Mouse (Mus musculus) v-Abl transformed pro-B cells (cell line): ENCODE measurements around the gene Acot8.

Source experiments
- in situ Hi-C, 2 experiments: fragments of 400-800 bp; cut with MboI; formaldehyde crosslinking; loops; one replicate each; pipeline ENCODE4 v1.15.1; 2025; ENCODE audit not compliant: unreplicated experiment in 2 of 2

Gene Acot8

DNA sequence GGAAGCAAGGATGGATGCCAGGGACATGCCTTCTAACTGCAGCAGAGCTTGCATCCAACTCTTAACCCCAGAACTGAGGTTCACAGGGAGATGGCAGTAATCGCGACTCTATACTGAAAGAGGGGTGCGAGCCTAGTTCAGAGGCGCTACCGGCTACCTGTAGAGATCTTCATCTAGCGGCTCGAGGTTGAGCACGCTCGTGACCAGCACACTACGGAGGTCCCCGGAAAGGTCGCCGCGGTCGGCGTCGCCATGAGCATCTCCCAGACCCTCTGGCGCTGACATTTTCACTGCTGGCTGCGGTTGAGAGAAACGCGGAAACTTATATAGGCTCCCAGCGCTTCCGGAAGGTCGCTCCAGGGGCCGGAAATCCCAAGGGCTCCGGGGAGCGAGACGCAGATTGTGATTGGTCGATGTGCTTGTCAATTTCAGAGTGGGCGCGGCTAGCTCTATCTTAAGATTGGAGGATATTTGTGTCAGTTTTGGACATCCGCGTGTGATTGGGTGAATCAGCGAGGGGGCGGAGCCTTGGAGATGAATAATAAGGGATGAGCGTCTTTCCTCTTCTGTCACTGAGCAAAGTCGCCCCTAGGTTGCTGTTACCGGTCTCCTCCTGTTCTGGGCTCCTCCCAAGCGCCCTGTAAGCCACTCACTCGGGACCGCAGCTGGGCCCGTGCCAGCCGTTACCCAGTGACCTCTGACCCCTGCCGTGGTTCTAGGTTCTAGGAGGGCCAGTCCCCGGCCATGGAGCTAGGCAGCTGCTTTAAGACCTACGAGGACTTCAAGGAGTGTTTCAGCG, at the start of gene Acot8, which contains the start of gene Zswim3:
Gene Acot8, minus strand, starts transcription at position 350 of the 799 bp plus-strand sequence.
Gene Zswim3, plus strand, starts transcription at position 566 of the 799 bp plus-strand sequence.
- in situ Hi-C loops: no loop called here

DNA sequence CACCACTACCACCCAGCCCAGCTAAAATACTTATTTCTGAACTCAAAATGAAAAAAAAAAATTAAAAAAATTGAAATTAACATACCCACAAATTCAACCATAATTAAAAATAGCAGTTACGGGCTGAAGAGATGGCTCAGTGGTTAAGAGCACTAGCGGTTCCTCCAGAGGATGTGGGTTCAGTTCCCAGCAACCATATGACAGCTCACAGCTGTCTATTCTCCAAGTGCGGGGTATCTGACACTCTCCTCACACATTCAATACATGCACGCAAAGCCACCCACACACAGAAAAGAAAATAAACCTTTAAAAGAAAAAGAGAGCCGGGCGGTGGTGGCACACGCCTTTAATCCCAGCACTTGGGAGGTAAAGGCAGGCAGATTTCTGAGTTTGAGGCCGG, 45.4 kb upstream of the Acot8 start:
- in situ Hi-C loops: no loop called here

DNA sequence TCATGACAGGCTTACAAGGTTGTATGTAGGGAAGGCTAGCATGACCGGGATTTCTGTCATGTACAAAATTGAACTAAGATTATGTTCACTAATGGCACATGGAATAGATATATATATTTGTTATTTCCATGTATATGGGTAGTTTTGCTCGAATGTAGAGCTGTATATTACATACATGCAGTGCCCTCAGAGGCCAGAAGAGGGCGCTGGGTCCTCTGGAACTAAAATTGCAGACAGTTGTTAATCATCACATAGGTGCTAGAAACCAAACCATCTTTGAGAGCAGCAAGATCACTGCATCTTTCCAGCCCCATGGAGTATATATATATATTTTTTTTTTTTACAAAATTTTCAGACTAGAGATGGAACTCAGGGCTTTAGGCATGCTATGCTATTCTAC, 41.1 kb upstream of the Acot8 start:
- in situ Hi-C loops: no loop called here

DNA sequence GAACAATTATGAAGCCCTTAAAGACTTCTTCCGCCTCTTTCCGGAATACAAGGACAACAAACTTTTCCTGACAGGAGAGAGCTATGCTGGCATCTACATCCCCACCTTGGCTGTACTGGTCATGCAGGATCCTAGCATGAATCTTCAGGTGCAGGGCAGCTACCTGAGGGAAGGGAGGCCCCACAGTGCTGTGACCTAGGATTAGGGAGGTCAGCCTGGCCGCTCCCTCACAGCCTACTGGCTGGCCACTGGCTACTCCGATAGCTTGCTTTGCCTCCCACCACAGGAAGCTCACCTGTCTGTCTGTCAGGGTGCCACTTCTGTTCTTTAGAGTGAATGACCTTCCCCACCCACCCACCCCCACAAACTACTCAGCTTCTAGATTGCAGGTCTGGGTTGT, 30.5 kb upstream of the Acot8 start:
- in situ Hi-C loops: no loop called here

DNA sequence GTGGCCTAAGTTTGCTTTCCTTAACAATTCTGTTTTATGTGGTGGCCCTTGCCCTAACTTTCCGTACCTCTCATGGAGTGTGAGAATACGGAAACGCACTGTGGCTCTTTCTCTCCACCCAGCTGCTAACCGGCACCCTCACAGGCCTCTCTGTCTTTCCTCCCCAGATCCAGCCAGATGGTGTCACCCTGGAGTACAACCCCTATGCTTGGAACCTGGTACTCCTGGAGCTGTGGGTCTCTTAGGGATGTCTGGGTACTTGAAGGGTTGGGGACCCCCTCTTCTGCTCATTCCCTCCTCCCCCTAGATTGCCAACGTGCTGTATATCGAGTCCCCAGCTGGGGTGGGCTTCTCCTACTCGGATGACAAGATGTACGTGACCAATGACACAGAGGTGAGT, 29.8 kb upstream of the Acot8 start:
- in situ Hi-C loops: loop anchor here (5.0 kb wide), 4 partner anchors 38 to 78 kb away; partner anchors contain the start of genes Pcif1 (in 1 of the 2) and Zfp335 (in 1 of the 2)

DNA sequence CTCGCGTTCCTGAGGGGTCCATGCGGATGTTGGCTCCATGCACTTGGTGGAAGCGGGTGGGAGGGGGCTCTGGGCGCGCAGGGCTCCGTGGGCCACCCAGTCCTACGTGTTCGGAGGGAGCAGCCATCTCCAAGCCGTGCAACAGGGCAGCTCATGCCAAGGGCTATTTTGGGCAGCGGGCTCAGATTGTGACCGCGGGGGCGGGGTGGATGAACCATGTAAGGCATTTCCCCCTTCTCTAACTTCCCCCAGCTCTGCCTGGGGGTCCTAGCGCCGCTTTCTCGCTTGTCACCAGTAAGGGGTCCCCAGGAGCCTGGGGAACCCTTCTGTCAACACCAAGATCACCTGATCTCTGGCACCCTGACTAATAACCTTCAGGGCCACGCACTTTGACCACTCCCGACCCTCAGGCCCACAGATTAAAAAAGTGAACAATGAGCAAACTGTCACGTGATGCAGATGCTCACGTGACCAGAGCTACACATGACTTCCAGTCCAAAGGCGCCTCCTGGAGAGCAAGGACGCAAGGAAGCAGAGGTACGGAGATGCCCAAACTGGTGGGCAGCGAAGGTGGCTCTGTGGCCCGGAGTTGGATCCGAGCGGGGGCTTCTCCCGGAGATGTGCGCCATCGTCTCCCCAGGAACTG, 28.8 kb upstream of the Acot8 start, which contains the start of gene Neurl2:
Gene Neurl2, minus strand, starts transcription at position 143 of the 646 bp plus-strand sequence.
- in situ Hi-C loops: loop anchor here (5.0 kb wide), 4 partner anchors 39 to 79 kb away; partner anchors contain the start of genes Pcif1 (in 1 of the 2) and Zfp335 (in 1 of the 2)

DNA sequence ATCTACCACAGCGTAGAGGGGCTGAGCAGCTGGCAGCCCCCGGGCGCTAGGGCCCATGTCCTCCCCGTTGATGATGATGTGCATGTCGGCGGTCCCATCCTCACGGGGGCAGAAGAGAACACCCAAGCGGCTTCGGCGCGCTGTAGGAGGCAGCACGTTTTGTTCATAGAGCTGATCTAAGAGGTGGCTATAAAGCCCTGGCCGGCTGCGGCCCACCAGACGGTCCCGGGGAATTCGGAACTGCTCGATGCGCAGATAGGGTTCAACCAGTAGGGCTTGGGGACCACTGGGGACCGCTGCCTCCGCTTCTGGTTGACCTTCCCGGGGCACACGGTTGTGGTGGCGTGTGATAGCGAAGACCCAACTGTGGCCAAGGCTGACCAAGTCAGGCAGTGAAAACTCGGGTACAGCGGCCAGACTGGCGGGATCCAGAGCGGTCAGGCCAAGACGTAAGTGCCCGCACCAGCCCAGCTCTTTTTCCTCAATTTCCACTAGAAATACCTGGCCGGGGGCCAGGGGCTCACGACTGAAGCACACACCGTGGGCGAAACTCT, 28.1 kb upstream of the Acot8 start, which contains the start of gene Ctsa:
Gene Ctsa, plus strand, starts transcription at position 126 of the 554 bp plus-strand sequence.
- in situ Hi-C loops: loop anchor here (5.0 kb wide), 4 partner anchors 39 to 79 kb away; partner anchors contain the start of genes Pcif1 (in 1 of the 2) and Zfp335 (in 1 of the 2)

DNA sequence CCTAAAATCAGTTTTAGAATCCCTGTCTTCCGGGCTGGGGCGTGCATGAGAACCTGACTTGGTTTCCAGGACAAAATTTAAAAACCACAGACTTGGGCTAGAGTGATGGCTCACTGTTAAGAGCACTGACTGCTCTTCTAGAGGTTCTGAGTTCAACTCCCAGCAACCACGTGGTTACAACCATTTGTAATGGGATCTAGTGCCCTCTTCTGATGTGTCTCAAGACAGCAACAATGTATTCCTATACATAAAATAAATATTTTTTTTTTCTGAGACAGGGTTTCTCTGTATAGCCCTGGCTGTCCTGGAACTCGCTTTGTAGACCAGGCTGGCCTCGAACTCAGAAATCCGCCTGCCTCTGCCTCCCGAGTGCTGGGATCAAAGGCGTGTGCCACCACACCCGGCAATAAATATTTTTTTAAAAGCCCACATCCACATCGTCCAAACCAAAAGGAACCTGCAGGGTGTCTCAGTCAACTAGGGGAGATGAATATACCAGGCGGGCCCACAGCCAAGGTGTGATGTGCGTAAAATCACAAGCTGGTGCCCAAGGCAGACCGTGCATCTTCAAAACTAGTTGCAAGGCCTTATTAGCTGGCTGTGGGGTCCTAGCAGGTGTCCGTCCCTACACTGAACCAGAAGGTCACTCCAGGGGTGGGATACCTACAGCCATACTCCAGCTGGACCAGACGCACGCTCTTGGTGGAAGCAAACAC, 27.5 kb upstream of the Acot8 start:
- in situ Hi-C loops: loop anchor here (5.0 kb wide), 4 partner anchors 40 to 80 kb away; partner anchors contain the start of genes Pcif1 (in 1 of the 2) and Zfp335 (in 1 of the 2)

DNA sequence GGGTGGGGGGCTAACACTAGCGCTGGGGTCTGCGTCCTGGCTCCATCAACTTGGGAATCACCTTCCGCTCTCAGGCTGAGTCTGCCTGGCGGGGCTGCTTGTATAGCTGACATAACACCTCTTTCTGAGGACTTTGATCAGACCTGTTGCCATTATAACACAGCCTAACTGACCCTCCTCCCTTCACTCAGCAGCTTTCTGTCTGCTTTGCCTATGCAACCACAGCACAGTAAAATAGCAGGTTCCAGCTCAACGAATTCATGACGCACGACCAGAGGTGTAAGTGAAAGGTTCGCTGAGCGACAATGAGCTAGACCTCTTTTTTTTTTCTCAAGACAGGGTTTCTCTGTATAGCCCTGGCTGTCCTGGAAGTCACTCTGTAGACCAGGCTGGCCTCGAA, 26.3 kb upstream of the Acot8 start:
- in situ Hi-C loops: loop anchor here (5.0 kb wide), 4 partner anchors 41 to 81 kb away; partner anchors contain the start of genes Pcif1 (in 1 of the 2) and Zfp335 (in 1 of the 2)

DNA sequence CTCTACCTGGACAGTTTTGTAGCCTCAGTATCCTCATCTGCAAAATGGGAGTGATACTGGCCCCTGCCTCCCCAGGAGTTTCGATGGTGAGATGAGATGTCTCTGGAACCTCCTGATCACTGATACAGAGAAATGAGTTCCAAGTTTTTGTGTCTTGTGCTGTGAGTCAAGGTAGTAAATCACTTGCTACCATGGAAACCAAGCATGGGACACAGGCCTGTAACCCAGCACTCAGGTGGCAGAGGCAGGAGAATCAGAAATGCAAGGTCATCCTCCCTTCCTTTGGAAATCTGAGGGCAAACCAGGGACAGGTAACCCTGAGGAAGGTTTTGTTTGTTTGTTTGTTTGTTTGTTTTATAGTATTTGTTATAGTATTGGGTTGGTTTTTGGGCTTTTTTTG, 24.4 kb upstream of the Acot8 start:
- in situ Hi-C loops: no loop called here

DNA sequence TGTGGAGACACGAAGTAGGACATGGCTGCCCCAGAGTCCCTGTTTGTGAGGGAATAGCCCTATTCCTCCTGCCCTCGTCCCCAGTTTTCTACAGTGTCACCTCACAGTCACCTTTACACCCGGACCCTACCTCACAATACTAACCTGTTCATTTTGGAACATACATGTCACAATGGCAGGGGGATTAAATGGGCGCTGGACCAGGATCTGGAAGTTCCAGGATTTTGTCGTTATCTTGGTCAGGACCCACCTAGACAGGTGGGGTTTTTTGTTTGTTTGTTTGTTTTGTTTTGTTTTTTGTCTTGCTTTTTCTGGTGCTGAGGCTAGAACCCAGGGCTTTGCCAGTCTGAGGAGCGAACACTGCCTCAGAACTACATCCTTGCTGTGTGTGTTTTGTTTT, 23.8 kb upstream of the Acot8 start, which contains the start of gene Spata25:
Gene Spata25, minus strand, starts transcription at position 101 of the 400 bp plus-strand sequence.
- in situ Hi-C loops: no loop called here

DNA sequence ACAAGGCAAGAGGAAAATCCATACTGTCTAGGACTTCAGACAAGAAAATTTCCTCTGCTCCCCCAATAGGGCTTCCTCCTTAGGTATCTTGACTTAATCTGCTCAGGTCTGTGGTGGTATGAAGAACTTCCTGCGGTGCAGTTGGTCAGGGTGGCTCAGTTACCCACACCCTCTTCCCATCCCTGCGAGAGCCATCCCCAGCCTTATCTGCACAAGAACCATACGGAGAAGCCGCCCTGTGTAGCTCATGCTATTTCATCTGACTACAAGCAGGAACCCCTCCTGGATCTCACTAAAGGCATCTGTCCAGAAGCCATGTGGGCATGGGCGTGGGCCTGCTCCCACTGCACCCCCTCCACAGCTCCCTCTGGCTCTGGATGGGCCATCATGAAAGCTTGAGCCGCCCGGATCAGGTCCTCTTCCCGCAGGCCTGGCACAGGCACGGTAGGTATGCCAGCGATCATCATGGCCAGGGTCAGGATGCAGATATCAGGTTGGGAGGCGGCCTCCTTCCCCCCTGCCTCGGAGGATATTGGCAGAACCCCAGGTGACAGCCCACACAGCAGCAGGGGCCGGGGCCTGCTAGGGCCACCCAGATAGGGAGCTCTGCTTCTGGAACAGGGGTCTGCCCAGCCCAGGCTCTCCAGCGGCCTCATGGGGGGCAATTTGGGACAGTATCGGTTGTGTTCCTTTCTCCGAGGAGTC, 22.6 kb upstream of the Acot8 start:
- in situ Hi-C loops: no loop called here

DNA sequence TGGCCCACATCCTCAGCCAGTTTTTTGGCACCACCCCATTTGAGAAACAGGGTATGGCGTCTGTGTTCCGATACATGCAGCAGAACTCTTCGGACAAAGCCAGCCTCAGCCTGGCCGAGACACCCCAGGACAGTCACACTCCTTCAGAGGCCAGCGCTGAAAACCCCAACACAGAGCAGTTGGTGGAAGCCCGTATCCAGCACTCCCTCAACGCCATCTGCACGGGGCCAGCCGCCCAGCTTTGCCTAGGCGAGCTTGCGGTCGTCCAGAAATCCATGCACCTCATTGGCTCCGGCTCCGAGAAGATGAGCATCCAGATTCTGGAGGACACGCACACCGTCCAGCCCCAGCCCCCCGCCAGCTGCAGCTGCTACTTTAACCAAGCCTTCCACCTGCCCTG, 20.8 kb upstream of the Acot8 start:
- in situ Hi-C loops: no loop called here

DNA sequence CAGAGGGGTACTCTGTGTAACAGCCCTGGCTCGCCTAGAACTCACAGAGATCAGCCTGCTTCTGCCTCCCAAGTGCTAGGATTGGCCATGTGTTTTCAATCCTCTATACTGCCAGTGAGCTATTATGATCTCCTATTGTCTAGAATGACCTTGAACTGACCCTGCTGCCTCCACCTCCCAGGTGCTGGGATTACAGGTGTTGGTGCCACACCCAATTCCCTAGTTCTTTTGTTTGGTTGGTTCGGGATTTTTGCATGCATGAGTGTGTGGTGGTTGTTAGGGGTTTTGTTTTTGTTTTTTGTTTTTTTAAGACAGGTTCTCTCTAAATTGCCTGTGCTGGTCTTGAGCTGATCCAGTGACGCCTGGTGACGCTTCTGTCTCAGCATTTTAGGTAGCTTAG, 19.3 kb upstream of the Acot8 start:
- in situ Hi-C loops: no loop called here

DNA sequence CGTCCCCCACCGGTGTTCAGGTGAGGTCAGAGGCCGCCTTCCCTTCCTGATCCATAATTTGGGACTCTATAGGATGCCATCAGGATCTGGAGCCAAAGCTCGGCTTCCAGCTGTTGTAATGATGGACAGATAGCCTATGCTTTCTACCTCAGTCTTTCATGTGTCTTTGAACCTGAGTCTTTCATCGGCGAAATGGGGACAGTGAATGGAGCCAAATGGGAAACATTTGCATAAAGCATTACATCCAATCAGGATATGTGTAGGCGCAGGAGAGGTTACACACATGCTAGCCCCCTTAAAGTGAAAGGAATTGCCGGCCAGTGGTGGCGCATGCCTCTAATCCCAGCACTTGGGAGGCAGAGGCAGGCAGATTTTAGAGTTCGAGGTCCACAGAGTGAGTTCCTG, 18.5 kb upstream of the Acot8 start:
- in situ Hi-C loops: no loop called here

DNA sequence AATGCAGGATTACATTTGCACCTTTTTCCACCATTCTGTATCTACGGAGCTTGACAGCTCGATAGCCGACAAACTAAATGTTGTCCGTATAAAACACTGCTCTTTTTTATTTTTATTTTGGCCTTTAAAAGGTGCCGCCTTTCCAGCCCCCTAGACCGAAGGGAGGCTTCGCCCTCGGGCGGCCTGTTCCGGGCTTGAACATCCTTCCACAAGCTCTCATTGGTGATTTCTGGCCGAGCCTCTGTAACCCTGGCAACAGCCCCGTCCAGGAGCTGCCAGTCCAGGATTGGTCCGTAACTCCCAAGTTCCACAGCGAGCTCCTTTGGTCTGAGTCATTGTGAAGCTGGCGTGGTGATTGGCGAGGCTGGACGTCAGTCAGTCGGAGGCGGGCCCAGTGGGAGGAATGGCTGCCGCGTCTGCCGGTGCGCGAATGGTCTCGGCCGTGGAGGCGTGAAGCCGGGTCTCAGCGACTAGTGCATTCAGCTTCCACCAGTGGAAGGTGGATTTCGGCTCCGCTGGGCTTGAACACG, 18.0 kb upstream of the Acot8 start, which contains the start of gene Zswim1:
Gene Zswim1, plus strand, starts transcription at position 51 of the 530 bp plus-strand sequence.
- in situ Hi-C loops: no loop called here

DNA sequence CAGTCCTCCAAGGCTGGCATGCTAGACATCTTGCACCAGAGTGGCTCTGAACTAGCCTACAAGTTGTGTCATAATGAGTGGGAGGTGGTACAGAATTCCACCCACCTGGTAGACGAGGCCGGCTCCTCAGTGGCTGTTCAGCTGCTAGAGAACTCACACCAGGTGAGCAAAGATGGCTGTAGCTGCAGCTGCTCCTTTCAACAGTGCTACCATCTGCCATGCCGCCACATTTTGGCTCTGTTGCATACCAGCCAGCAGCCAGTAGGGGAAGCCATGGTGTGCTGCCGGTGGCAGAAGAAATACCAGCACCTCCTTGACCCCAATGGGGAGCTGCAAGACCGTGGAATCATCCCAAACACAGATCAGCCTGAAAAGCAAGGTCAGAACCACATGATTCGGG, 16.4 kb upstream of the Acot8 start:
- in situ Hi-C loops: no loop called here

DNA sequence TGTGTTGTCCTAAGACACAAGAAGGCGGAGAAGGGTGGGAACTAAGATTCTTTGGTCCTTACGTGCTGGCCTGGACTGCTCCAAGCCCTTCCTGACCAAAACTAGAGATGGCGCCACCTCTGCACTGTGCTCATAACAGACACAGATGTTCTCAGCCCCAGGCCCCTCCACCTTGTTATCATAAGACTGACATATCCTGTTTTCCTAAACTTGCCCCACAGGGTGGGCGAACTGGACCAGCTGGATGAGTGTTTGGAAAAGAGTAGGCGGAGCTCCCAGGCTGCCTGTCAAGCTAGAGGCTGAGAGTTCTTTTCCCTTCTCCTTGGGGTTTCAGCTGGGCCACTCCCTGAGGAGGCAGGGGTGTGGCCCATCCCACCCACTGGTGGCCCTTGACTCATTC, 13.0 kb upstream of the Acot8 start:
- in situ Hi-C loops: no loop called here

DNA sequence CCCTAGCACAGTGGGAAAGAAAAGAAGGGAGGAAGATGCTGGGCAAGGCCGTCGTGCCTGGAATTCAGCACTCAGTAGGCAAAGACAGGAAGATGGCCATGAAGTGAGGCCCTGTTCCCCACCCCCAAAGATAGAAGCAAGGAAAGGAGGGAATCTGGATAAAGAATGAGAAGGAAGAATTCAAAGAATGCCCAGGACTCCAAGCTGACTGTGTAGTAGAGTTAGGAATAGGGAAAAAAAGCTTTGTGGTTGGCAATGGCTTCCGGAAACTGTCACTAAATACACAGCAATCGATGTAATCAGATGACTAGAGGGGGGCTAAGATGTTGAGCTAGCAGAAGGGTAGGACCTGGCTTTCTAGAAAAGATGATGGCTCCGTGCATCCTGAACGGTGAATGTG, 12.5 kb upstream of the Acot8 start:
- in situ Hi-C loops: no loop called here
